Mouse (Mus musculus): ENCODE data around the gene Ilf2.

Gene Ilf2

GRCm38 (mm10) chr3:90508950-90509746 lies 33.2 kb downstream of the Ilf2 start, which contains the start of gene Chtop:
Gene Chtop (minus strand): TSS chr3:90509498.
- DNase-seq (ENCODE audit: low read depth, low spot score): peak; percentile 99

GRCm38 (mm10) chr3:90509747-90510123 lies 33.8 kb downstream of the Ilf2 start:
- DNase-seq (ENCODE audit: low read depth, low spot score): no peak

- DNase-seq (ENCODE audit: low read depth, low spot score): no peak
These were observed 36.4 kb downstream of the Ilf2 start for GRCm38 (mm10) chr3:90512276-90512675.

GRCm38 (mm10) chr3:90512948-90513642 lies 37.2 kb downstream of the Ilf2 start:
- no peak for DNase-seq (ENCODE audit: low read depth, low spot score)

- DNase-seq (ENCODE audit: low read depth, low spot score): peak; percentile 67
These were observed 38.1 kb downstream of the Ilf2 start, which contains the start of the genes S100a1 and S100a13 for GRCm38 (mm10) chr3:90513796-90514590. Gene S100a1 (minus strand): TSS chr3:90514392. Gene S100a13 (plus strand): TSS chr3:90514435.

- DNase-seq (ENCODE audit: low read depth, low spot score): peak; percentile 73
These were observed 38.8 kb downstream of the Ilf2 start for GRCm38 (mm10) chr3:90514691-90515090.

- DNase-seq (ENCODE audit: low read depth, low spot score): peak; percentile 39
These were observed 39.3 kb downstream of the Ilf2 start for GRCm38 (mm10) chr3:90515242-90515641.

GRCm38 (mm10) chr3:90515789-90516188 lies 39.9 kb downstream of the Ilf2 start:
- no peak for DNase-seq (ENCODE audit: low read depth, low spot score)

GRCm38 (mm10) chr3:90517711-90518110 lies 41.8 kb downstream of the Ilf2 start:
- no peak for DNase-seq (ENCODE audit: low read depth, low spot score)

- peak; percentile 94 for DNase-seq (ENCODE audit: low read depth, low spot score)
These were observed 49.5 kb downstream of the Ilf2 start for GRCm38 (mm10) chr3:90525421-90525820.

- no peak for DNase-seq (ENCODE audit: low read depth, low spot score)
These were observed 50.1 kb downstream of the Ilf2 start for GRCm38 (mm10) chr3:90526076-90526475.

- peak; percentile 44 for DNase-seq (ENCODE audit: low read depth, low spot score)
These were observed 50.7 kb downstream of the Ilf2 start, which contains the start of gene S100a14 for GRCm38 (mm10) chr3:90526580-90526979. Gene S100a14 (plus strand): TSS chr3:90526856.

- no peak for DNase-seq (ENCODE audit: low read depth, low spot score)
These were observed 51.5 kb downstream of the Ilf2 start for GRCm38 (mm10) chr3:90527291-90527873.

- no peak for DNase-seq (ENCODE audit: low read depth, low spot score)
These were observed 55.8 kb downstream of the Ilf2 start for GRCm38 (mm10) chr3:90531713-90532112.

- no peak for DNase-seq (ENCODE audit: low read depth, low spot score)
These were observed 59.5 kb downstream of the Ilf2 start for GRCm38 (mm10) chr3:90535446-90535845.

- DNase-seq (ENCODE audit: low read depth, low spot score): peak; percentile 70
These were observed 61.4 kb downstream of the Ilf2 start, which contains the start of gene S100a16 for GRCm38 (mm10) chr3:90537141-90537904. Gene S100a16 (plus strand): TSS chr3:90537254.

- DNase-seq (ENCODE audit: low read depth, low spot score): no peak
These were observed 62.0 kb downstream of the Ilf2 start for GRCm38 (mm10) chr3:90537905-90538296.

Measured in 3T3-L1 (cell line).